Mouse (Mus musculus): ENCODE measurements around the gene Amd2.

The Amd2 gene

GRCm38 (mm10) chr10:35711792-35712191, at the start of gene Amd2:
Amd2 (minus strand) TSS chr10:35711892.
- no peak for DNase-seq

DNA sequence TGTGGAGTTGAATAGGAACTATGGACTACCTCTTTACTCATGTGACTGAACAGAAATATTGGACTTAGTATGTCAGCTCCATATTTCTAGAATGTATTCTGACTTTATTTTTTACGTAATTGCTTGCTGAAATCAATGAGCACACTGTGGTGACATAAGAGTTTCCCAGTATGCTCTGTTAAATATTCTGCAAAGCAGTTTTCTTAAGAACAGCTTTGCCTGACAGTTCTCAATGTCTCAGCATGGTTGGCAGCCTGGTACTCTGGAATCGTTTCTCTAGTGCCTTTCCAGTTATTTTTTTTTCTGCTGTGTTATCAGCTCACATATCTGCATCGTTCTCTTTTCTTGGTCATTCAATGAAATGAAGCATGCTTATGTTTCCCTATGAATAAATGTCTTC, 49.6 kb upstream of the Amd2 start:
- DNase-seq: no peak

- DNase-seq: no peak
These were observed 25.9 kb upstream of the Amd2 start for GRCm38 (mm10) chr10:35737639-35738038.

- DNase-seq: no peak
These were observed 2.6 kb upstream of the Amd2 start for GRCm38 (mm10) chr10:35714266-35714665.

Data from layer of hippocampus, adult 9-11 months (tissue).